Comparison of ENCODE assay signal across 17 mouse cellular contexts in the genomic region with DNA sequence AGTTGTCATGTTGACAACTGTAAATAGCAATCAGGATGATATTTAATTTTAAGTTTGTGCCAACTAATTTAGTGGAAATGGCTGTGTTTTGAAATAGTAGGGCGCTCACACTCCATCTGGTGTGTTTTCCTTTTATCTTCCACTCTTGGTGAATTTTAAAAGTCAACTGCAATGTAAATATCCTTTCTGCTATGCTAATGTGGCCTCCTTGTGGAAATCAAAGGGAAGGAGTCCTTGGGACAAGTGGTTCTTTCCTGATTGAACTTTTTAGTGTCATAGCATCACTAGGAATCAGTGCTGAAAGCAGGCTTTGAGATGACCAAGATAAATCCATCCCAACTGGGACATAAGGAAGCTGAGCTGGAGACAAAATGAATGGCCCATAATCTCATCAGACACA.
"Had no signal": no experiment of that assay in that cellular context is flagged by ENCODE, and none has a peak within 500 bp of the region (broad histone marks: within the 10 kb centered on the region; RNA-seq: fewer than 3 reads in every experiment).

No protein-coding gene starts in this region.

- DNase-seq: kidney, adult 2 months; kidney, postnatal 14 days; lung, embryonic 14.5 days; lung, postnatal 14 days; retina, postnatal 1 day; right cerebral cortex, postnatal 14 days; thymus, adult 2 months; thymus, postnatal 25 days had no signal

- H3K36me3 ChIP-seq: intestine, embryonic 15.5 days; kidney, embryonic 15.5 days; limb, embryonic 15.5 days; liver, embryonic 12.5 days; midbrain, embryonic 15.5 days; neural tube, embryonic 12.5 days had no signal

- H3K4me1 ChIP-seq: intestine, embryonic 15.5 days; kidney, embryonic 15.5 days; limb, embryonic 15.5 days; liver, embryonic 12.5 days; megakaryocyte, embryonic 14.5 days; midbrain, embryonic 15.5 days; neural tube, embryonic 12.5 days had no signal

- H3K27me3 ChIP-seq: intestine, embryonic 15.5 days; kidney, embryonic 15.5 days; limb, embryonic 15.5 days; liver, embryonic 12.5 days; megakaryocyte, embryonic 14.5 days; midbrain, embryonic 15.5 days; neural tube, embryonic 12.5 days had no signal

- H3K4me2 ChIP-seq: intestine, embryonic 15.5 days; kidney, embryonic 15.5 days; limb, embryonic 15.5 days; liver, embryonic 12.5 days; lung, embryonic 14.5 days; midbrain, embryonic 11.5 days; midbrain, embryonic 15.5 days; neural tube, embryonic 12.5 days had no signal

- H3K9me3 ChIP-seq: intestine, embryonic 15.5 days; kidney, embryonic 15.5 days; limb, embryonic 15.5 days; liver, embryonic 12.5 days; megakaryocyte, embryonic 14.5 days; midbrain, embryonic 15.5 days; neural tube, embryonic 12.5 days had no signal

- ATAC-seq: intestine, embryonic 15.5 days; liver, embryonic 12.5 days; midbrain, embryonic 15.5 days had no signal

- H3K9ac ChIP-seq: intestine, embryonic 15.5 days; kidney, embryonic 15.5 days; limb, embryonic 15.5 days; liver, embryonic 12.5 days; lung, embryonic 14.5 days; midbrain, embryonic 15.5 days; neural tube, embryonic 12.5 days had no signal

- H3K4me3 ChIP-seq: intestine, embryonic 15.5 days; kidney, embryonic 15.5 days; limb, embryonic 15.5 days; liver, embryonic 12.5 days; megakaryocyte, embryonic 14.5 days; midbrain, embryonic 15.5 days; neural tube, embryonic 12.5 days had no signal

- H3K27ac ChIP-seq: intestine, embryonic 15.5 days; kidney, embryonic 15.5 days; limb, embryonic 15.5 days; liver, embryonic 12.5 days; macrophage; midbrain, embryonic 15.5 days; neural tube, embryonic 12.5 days had no signal
